Mouse (Mus musculus) thymus, postnatal 36 days (tissue): ENCODE data around the gene Usp44.
"Not testable (repeated sequence)": the region's sequence is repeated elsewhere in the genome, so short reads cannot be mapped to it uniquely, and the experiment has no call there.

Experiments
- DNase-seq, 2 experiments: peaks; one replicate each; pipeline ENCODE4 v3.0.0; 2022; ENCODE audit warnings: mixed read lengths in 2 of 2

The Usp44 gene

GRCm38 (mm10) chr10:93830931-93831729 lies at the start of gene Usp44:
Usp44 (plus strand) TSS chr10:93831555.
- DNase-seq, result no peak

- DNase-seq, result no peak
Measured at GRCm38 (mm10) chr10:93783216-93784013, 47.9 kb upstream of the Usp44 start.

- no peak for DNase-seq
Measured at GRCm38 (mm10) chr10:93799711-93800362, 31.5 kb upstream of the Usp44 start.

GRCm38 (mm10) chr10:93800363-93800722 lies 31.0 kb upstream of the Usp44 start:
- DNase-seq, result no peak

- no peak for DNase-seq
Measured at GRCm38 (mm10) chr10:93800895-93801294, 30.5 kb upstream of the Usp44 start.

- no peak for DNase-seq
Measured at GRCm38 (mm10) chr10:93803199-93803598, 28.2 kb upstream of the Usp44 start.

GRCm38 (mm10) chr10:93809438-93809837 lies 21.9 kb upstream of the Usp44 start:
- not testable (repeated sequence) for DNase-seq

GRCm38 (mm10) chr10:93810590-93811185 lies 20.7 kb upstream of the Usp44 start:
- DNase-seq, result peak in 1 of 2 experiments; percentile 28

GRCm38 (mm10) chr10:93812098-93812497 lies 19.3 kb upstream of the Usp44 start:
- no peak for DNase-seq

GRCm38 (mm10) chr10:93812774-93813415 lies 18.5 kb upstream of the Usp44 start:
- peak; percentile 31 to 48 for DNase-seq

GRCm38 (mm10) chr10:93813755-93814154 lies 17.6 kb upstream of the Usp44 start:
- DNase-seq, result no peak

- peak; percentile 43 to 61 for DNase-seq
Measured at GRCm38 (mm10) chr10:93818661-93819060, 12.7 kb upstream of the Usp44 start.

GRCm38 (mm10) chr10:93829898-93830831 lies 1.2 kb upstream of the Usp44 start:
- no peak for DNase-seq

- no peak for DNase-seq
Measured at GRCm38 (mm10) chr10:93831730-93832574, 597 bp downstream of the Usp44 start.

- no peak for DNase-seq
Measured at GRCm38 (mm10) chr10:93832811-93833210, 1.5 kb downstream of the Usp44 start.

- DNase-seq, result no peak
Measured at GRCm38 (mm10) chr10:93833370-93833698, 2.0 kb downstream of the Usp44 start.

- DNase-seq, result peak; percentile 83 to 84
Measured at GRCm38 (mm10) chr10:93833699-93834393, 2.5 kb downstream of the Usp44 start.

- no peak for DNase-seq
Measured at GRCm38 (mm10) chr10:93834394-93834745, 3.0 kb downstream of the Usp44 start.

- not testable (repeated sequence) for DNase-seq
Measured at GRCm38 (mm10) chr10:93835115-93835514, 3.8 kb downstream of the Usp44 start.

- no peak for DNase-seq
Measured at GRCm38 (mm10) chr10:93846706-93847105, 15.4 kb downstream of the Usp44 start.
